Mouse (Mus musculus) kidney, embryonic 15.5 days (tissue): Measurements from ENCODE around the gene Ikzf2. TPM values are rescaled to one million over a fixed set of nuclear protein-coding genes. Genes with fewer than 3 reads are reported as not detected.

Experiments
- ATAC-seq: fragments of 200-750 bp; cut with Nextera tagmentation; replicated peaks from 2 replicates; pipeline ENCODE4 v1.8.0; 2017; ENCODE audit warnings: moderate TSS enrichment; ENCODE audit not compliant: low FRiP score
- H3K27ac ChIP-seq: fragments of 300-500 bp; sonication (generic); 2 replicates; pipeline ENCODE4 v1.5.1; 2015; ENCODE audit warnings: mild to moderate bottlenecking, inconsistent platforms
- H3K27me3 ChIP-seq: fragments of 300-500 bp; sonication (generic); 2 replicates; pipeline ENCODE4 v1.6.1; 2015; ENCODE audit warnings: inconsistent platforms
- H3K36me3 ChIP-seq: fragments of 300-500 bp; sonication (generic); 2 replicates; pipeline ENCODE4 v1.6.1; 2015; ENCODE audit warnings: inconsistent platforms
- H3K4me1 ChIP-seq: fragments of 300-500 bp; sonication (generic); 2 replicates; pipeline ENCODE4 v1.6.1; 2015; ENCODE audit warnings: inconsistent platforms
- H3K4me2 ChIP-seq: fragments of 300-500 bp; sonication (generic); 2 replicates; pipeline ENCODE4 v1.6.1; 2015; ENCODE audit warnings: moderate library complexity, mild to moderate bottlenecking, inconsistent platforms
- H3K4me3 ChIP-seq: fragments of 300-500 bp; sonication (generic); replicated peaks from 2 replicates; pipeline ENCODE4 v1.5.1; 2015; ENCODE audit warnings: mild to moderate bottlenecking, inconsistent platforms
- H3K9ac ChIP-seq: fragments of 300-500 bp; sonication (generic); 2 replicates; pipeline ENCODE4 v1.6.1; 2015; ENCODE audit warnings: mild to moderate bottlenecking, inconsistent platforms
- H3K9me3 ChIP-seq: fragments of 300-500 bp; sonication (generic); replicated peaks from 2 replicates; pipeline ENCODE4 v1.6.1; 2016; ENCODE audit warnings: inconsistent platforms
- WGBS: fragments of 180-500 bp; shearing (Covaris S2); methylation state at CpG from one replicate; pipeline ENCODE4 v1.1.7; 2015; ENCODE audit warnings: mixed read lengths; 5-methylcytosine and 5-hydroxymethylcytosine counted together
- polyA plus RNA-seq: library from polyadenylated mRNA; unstranded; fragments of >200 nt; fragmentation: Nextera tagmentation; extraction: Ambion mirVana; gene quantifications from 2 replicates; pipeline ENCODE4 v1.2.1, GENCODE M21; 2015

Ikzf2 gene
- polyA plus RNA-seq, 1 experiment from 2014 or later = 3.7 TPM

GRCm38 (mm10) chr1:69629513-69629912 is 57.5 kb downstream of the Ikzf2 start:
- Histone ChIP-seq H3K4me3 (no peak overlapping the region), H3K4me2 (no peak overlapping the region), H3K9ac (no peak overlapping the region), H3K36me3 (no peaks in the 10 kb centered on the region), H3K27me3 (no peaks in the 10 kb centered on the region), H3K9me3 (no peaks in the 10 kb centered on the region), H3K4me1 (no peaks in the 10 kb centered on the region), H3K27ac (no peak overlapping the region)
- WGBS = 82% methylated on average over 8 of the region's 8 CpGs
- ATAC-seq = no peak

GRCm38 (mm10) chr1:69612076-69612475 is 75.0 kb downstream of the Ikzf2 start:
- whole genome bisulfite sequencing = 88% methylated on average over 5 of the region's 5 CpGs
- H3K4me3 ChIP-seq = no peak overlapping the region
- H3K27me3 ChIP-seq = no peaks in the 10 kb centered on the region
- no peak overlapping the region for H3K9ac ChIP-seq
- no peaks in the 10 kb centered on the region for H3K36me3 ChIP-seq
- H3K9me3 ChIP-seq = no peaks in the 10 kb centered on the region
- H3K27ac ChIP-seq = no peak overlapping the region
- H3K4me2 ChIP-seq = no peak overlapping the region
- peaks cover 13% of the 10 kb centered on the region for H3K4me1 ChIP-seq
- no peak for ATAC-seq

- ATAC-seq = peak; percentile 40; the same call in 1 of the 2 replicates
- peak overlapping the region; percentile 37; the same call in 1 of the 2 replicates for H3K27ac ChIP-seq
These were observed 75.8 kb downstream of the Ikzf2 start for GRCm38 (mm10) chr1:69611204-69611725.

GRCm38 (mm10) chr1:69610791-69611190 is 76.3 kb downstream of the Ikzf2 start:
- peak; percentile 79; the same call in 1 of the 2 replicates for ATAC-seq
- Histone ChIP-seq H3K36me3 (no peaks in the 10 kb centered on the region), H3K4me2 (peak overlapping the region; percentile 19; the same call in 1 of the 2 replicates), H3K27me3 (no peaks in the 10 kb centered on the region), H3K9me3 (no peaks in the 10 kb centered on the region), H3K4me3 (no peak overlapping the region), H3K9ac (no peak overlapping the region), H3K27ac (peak overlapping the region; percentile 45; the same call in 1 of the 2 replicates), H3K4me1 (peaks cover 13% of the 10 kb centered on the region)
- 47% methylated on average over 7 of the region's 7 CpGs for WGBS

More at GRCm38 (mm10) chr1:69611204-69611725, 75.8 kb downstream of the Ikzf2 start:
- Histone ChIP-seq H3K4me2 (peak overlapping the region; percentile 19; the same call in 1 of the 2 replicates), H3K4me1 (peaks cover 13% of the 10 kb centered on the region), H3K27me3 (no peaks in the 10 kb centered on the region), H3K4me3 (no peak overlapping the region), H3K36me3 (no peaks in the 10 kb centered on the region), H3K9me3 (no peaks in the 10 kb centered on the region), H3K9ac (no peak overlapping the region)
- WGBS = 72% methylated on average over 4 of the region's 4 CpGs

GRCm38 (mm10) chr1:69608846-69609245 is 78.2 kb downstream of the Ikzf2 start:
- ATAC-seq = no peak
- Histone ChIP-seq H3K27ac (no peak overlapping the region), H3K4me2 (no peak overlapping the region), H3K27me3 (no peaks in the 10 kb centered on the region), H3K9ac (no peak overlapping the region), H3K4me1 (peaks cover 13% of the 10 kb centered on the region), H3K4me3 (no peak overlapping the region), H3K36me3 (no peaks in the 10 kb centered on the region), H3K9me3 (no peaks in the 10 kb centered on the region)
- 76% methylated on average over 5 of the region's 5 CpGs for WGBS

GRCm38 (mm10) chr1:69606844-69607243 is 80.2 kb downstream of the Ikzf2 start:
- Histone ChIP-seq H3K4me1 (peaks cover 13% of the 10 kb centered on the region), H3K4me2 (no peak overlapping the region), H3K9ac (no peak overlapping the region), H3K9me3 (no peaks in the 10 kb centered on the region), H3K4me3 (no peak overlapping the region), H3K27me3 (no peaks in the 10 kb centered on the region), H3K36me3 (no peaks in the 10 kb centered on the region), H3K27ac (no peak overlapping the region)
- ATAC-seq = no peak
- WGBS = 56% methylated on average over 1 of the region's 1 CpGs

- H3K4me1 ChIP-seq = no peaks in the 10 kb centered on the region
- H3K4me2 ChIP-seq = no peak overlapping the region
- no peak overlapping the region for H3K27ac ChIP-seq
- no peak overlapping the region for H3K9ac ChIP-seq
- ATAC-seq = no peak
- no peaks in the 10 kb centered on the region for H3K9me3 ChIP-seq
- H3K36me3 ChIP-seq = no peaks in the 10 kb centered on the region
- no peaks in the 10 kb centered on the region for H3K27me3 ChIP-seq
- WGBS = 40% methylated on average over 3 of the region's 3 CpGs
- no peak overlapping the region for H3K4me3 ChIP-seq
These were observed 82.8 kb downstream of the Ikzf2 start for GRCm38 (mm10) chr1:69604213-69604612.

- H3K4me3 ChIP-seq = no peak overlapping the region
- H3K9me3 ChIP-seq = no peaks in the 10 kb centered on the region
- no peak overlapping the region for H3K9ac ChIP-seq
- 73% methylated on average over 1 of the region's 1 CpGs for WGBS
- no peak overlapping the region for H3K4me2 ChIP-seq
- ATAC-seq = no peak
- H3K36me3 ChIP-seq = no peaks in the 10 kb centered on the region
- H3K27me3 ChIP-seq = no peaks in the 10 kb centered on the region
- no peaks in the 10 kb centered on the region for H3K4me1 ChIP-seq
- no peak overlapping the region for H3K27ac ChIP-seq
These were observed 86.1 kb downstream of the Ikzf2 start for GRCm38 (mm10) chr1:69600954-69601353.

- Histone ChIP-seq H3K4me3 (no peak overlapping the region), H3K27me3 (no peaks in the 10 kb centered on the region), H3K4me2 (no peak overlapping the region), H3K9ac (no peak overlapping the region), H3K4me1 (no peaks in the 10 kb centered on the region), H3K27ac (no peak overlapping the region), H3K36me3 (no peaks in the 10 kb centered on the region), H3K9me3 (no peaks in the 10 kb centered on the region)
- WGBS = 91% methylated on average over 12 of the region's 12 CpGs
- ATAC-seq = no peak
These were observed 87.8 kb downstream of the Ikzf2 start for GRCm38 (mm10) chr1:69599074-69599772.

- Histone ChIP-seq H3K4me2 (peak overlapping the region; percentile 47), H3K9me3 (no peaks in the 10 kb centered on the region), H3K4me1 (peaks cover 6% of the 10 kb centered on the region), H3K36me3 (no peaks in the 10 kb centered on the region), H3K27ac (no peak overlapping the region), H3K9ac (no peak overlapping the region), H3K27me3 (no peaks in the 10 kb centered on the region), H3K4me3 (peak overlapping the region; percentile 10; the same call in 1 of the 2 replicates)
- no peak for ATAC-seq
- WGBS = 26% methylated on average over 6 of the region's 6 CpGs
These were observed 95.2 kb downstream of the Ikzf2 start for GRCm38 (mm10) chr1:69591889-69592288.

GRCm38 (mm10) chr1:69591328-69591801 is 95.7 kb downstream of the Ikzf2 start:
- H3K4me1 ChIP-seq = peaks cover 6% of the 10 kb centered on the region

GRCm38 (mm10) chr1:69585546-69585945 is 101.5 kb downstream of the Ikzf2 start:
- H3K4me3 ChIP-seq = no peak overlapping the region
- H3K4me2 ChIP-seq = no peak overlapping the region
- H3K36me3 ChIP-seq = no peaks in the 10 kb centered on the region
- WGBS = 61% methylated on average over 2 of the region's 2 CpGs
- H3K27ac ChIP-seq = no peak overlapping the region
- no peak for ATAC-seq
- no peaks in the 10 kb centered on the region for H3K27me3 ChIP-seq
- no peaks in the 10 kb centered on the region for H3K4me1 ChIP-seq
- H3K9me3 ChIP-seq = no peaks in the 10 kb centered on the region
- H3K9ac ChIP-seq = no peak overlapping the region

More at GRCm38 (mm10) chr1:69591328-69591801, 95.7 kb downstream of the Ikzf2 start:
- Histone ChIP-seq H3K36me3 (no peaks in the 10 kb centered on the region), H3K4me2 (peak overlapping the region; percentile 47), H3K9me3 (no peaks in the 10 kb centered on the region), H3K4me3 (peak overlapping the region; percentile 10; the same call in 1 of the 2 replicates), H3K27me3 (no peaks in the 10 kb centered on the region), H3K9ac (no peak overlapping the region), H3K27ac (no peak overlapping the region)
- WGBS = 17% methylated on average over 7 of the region's 7 CpGs
- ATAC-seq = no peak
